Mouse (Mus musculus) neural tube, embryonic 12.5 days (tissue): ENCODE measurements around the gene Gpr25. TPM values are rescaled to one million over a fixed set of nuclear protein-coding genes. Genes with fewer than 3 reads are reported as not detected.
A peak's percentile ranks its signal among the peaks of the same experiment; 100 is the strongest.

ENCODE experiments used
- ATAC-seq: fragments of 200-750 bp; cut with Nextera tagmentation; 2 replicates; pipeline ENCODE4 v1.8.0; 2017; ENCODE audit warnings: low read depth, mild to moderate bottlenecking, moderate TSS enrichment, moderate library complexity; ENCODE audit not compliant: low FRiP score
- H3K27ac ChIP-seq: fragments of 300-500 bp; sonication (generic); 2 replicates; pipeline ENCODE4 v1.5.1; 2016
- H3K27me3 ChIP-seq: fragments of 300-500 bp; sonication (generic); replicated peaks from 2 replicates; pipeline ENCODE4 v1.6.1; 2016; ENCODE audit warnings: mild to moderate bottlenecking
- H3K36me3 ChIP-seq: fragments of 300-500 bp; sonication (generic); 2 replicates; pipeline ENCODE4 v1.6.1; 2016; ENCODE audit warnings: mild to moderate bottlenecking
- H3K4me1 ChIP-seq: fragments of 300-500 bp; sonication (generic); 2 replicates; pipeline ENCODE4 v1.6.1; 2016
- H3K4me2 ChIP-seq: fragments of 300-500 bp; sonication (generic); replicated peaks from 2 replicates; pipeline ENCODE4 v1.6.1; 2016; ENCODE audit warnings: mild to moderate bottlenecking
- H3K4me3 ChIP-seq: fragments of 300-500 bp; sonication (generic); 2 replicates; pipeline ENCODE4 v1.5.1; 2016
- H3K9ac ChIP-seq: fragments of 300-500 bp; sonication (generic); 2 replicates; pipeline ENCODE4 v1.6.1; 2016; ENCODE audit warnings: mild to moderate bottlenecking
- H3K9me3 ChIP-seq: fragments of 300-500 bp; sonication (generic); 2 replicates; pipeline ENCODE4 v1.6.1; 2016; ENCODE audit warnings: mild to moderate bottlenecking
- WGBS: fragments of 180-500 bp; shearing (Covaris S2); methylation state at CpG from one replicate; pipeline ENCODE4 v1.1.7; 2016; 5-methylcytosine and 5-hydroxymethylcytosine counted together
- polyA plus RNA-seq: library from polyadenylated mRNA; unstranded; fragments of >200 nt; fragmentation: Nextera tagmentation; extraction: Ambion mirVana; gene quantifications from 2 replicates; pipeline ENCODE4 v1.2.1, GENCODE M21; 2016

Gpr25 gene
- polyA plus RNA-seq, 1 experiment from 2014 or later: not detected

GRCm38 (mm10) chr1:136232285-136232926 lies 28.3 kb downstream of the Gpr25 start:
- Histone ChIP-seq H3K27me3 (no peaks in the 10 kb centered on the region), H3K4me2 (peak overlapping the region; percentile 78), H3K27ac (no peak overlapping the region), H3K9ac (0 out of 2 replicates have a peak overlapping the region, but pooled peaks have one; percentile 55), H3K4me3 (peak overlapping the region; percentile 55), H3K36me3 (no peaks in the 10 kb centered on the region), H3K9me3 (no peaks in the 10 kb centered on the region), H3K4me1 (peaks cover 69% of the 10 kb centered on the region)
- ATAC-seq: no peak
- 1% methylated on average over 9 of the region's 9 CpGs for WGBS

- peak overlapping the region; percentile 29; the same call in 1 of the 2 replicates for H3K9ac ChIP-seq
- H3K4me1 ChIP-seq: peaks cover 69% of the 10 kb centered on the region
- ATAC-seq: no peak
Observed at GRCm38 (mm10) chr1:136231596-136231995, 29.1 kb downstream of the Gpr25 start.

GRCm38 (mm10) chr1:136230201-136230600 lies 30.5 kb downstream of the Gpr25 start:
- H3K4me2 ChIP-seq: peak overlapping the region; percentile 78
- 24% methylated on average over 11 of the region's 11 CpGs for WGBS
- no peak overlapping the region for H3K4me3 ChIP-seq
- no peaks in the 10 kb centered on the region for H3K27me3 ChIP-seq
- no peak overlapping the region for H3K27ac ChIP-seq
- H3K9me3 ChIP-seq: no peaks in the 10 kb centered on the region
- H3K4me1 ChIP-seq: peaks cover 73% of the 10 kb centered on the region
- peaks cover 19% of the 10 kb centered on the region for H3K36me3 ChIP-seq
- ATAC-seq: no peak
- H3K9ac ChIP-seq: peak overlapping the region; percentile 33; the same call in 1 of the 2 replicates

More at GRCm38 (mm10) chr1:136231596-136231995, 29.1 kb downstream of the Gpr25 start:
- H3K4me3 ChIP-seq: peak overlapping the region; percentile 29
- H3K9me3 ChIP-seq: no peaks in the 10 kb centered on the region
- no peaks in the 10 kb centered on the region for H3K27me3 ChIP-seq
- 0 out of 2 replicates have a peak, but pooled peaks cover 5% of the 10 kb centered on the region for H3K36me3 ChIP-seq
- no peak overlapping the region for H3K27ac ChIP-seq
- 3% methylated on average over 6 of the region's 6 CpGs for WGBS
- peak overlapping the region; percentile 78 for H3K4me2 ChIP-seq

GRCm38 (mm10) chr1:136229040-136229373 lies 31.7 kb downstream of the Gpr25 start:
- H3K4me3 ChIP-seq: no peak overlapping the region
- H3K9ac ChIP-seq: 0 out of 2 replicates have a peak overlapping the region, but pooled peaks have one; percentile 2
- ATAC-seq: peak; percentile 51; the same call in 1 of the 2 replicates
- H3K27me3 ChIP-seq: no peaks in the 10 kb centered on the region
- H3K4me2 ChIP-seq: peak overlapping the region; percentile 78
- H3K36me3 ChIP-seq: peaks cover 29% of the 10 kb centered on the region
- 3% methylated on average over 6 of the region's 6 CpGs for WGBS
- no peaks in the 10 kb centered on the region for H3K9me3 ChIP-seq
- H3K4me1 ChIP-seq: peaks cover 66% of the 10 kb centered on the region
- H3K27ac ChIP-seq: no peak overlapping the region

- 7% methylated on average over 13 of the region's 13 CpGs for WGBS
- H3K4me1 ChIP-seq: peaks cover 62% of the 10 kb centered on the region
- no peak overlapping the region for H3K27ac ChIP-seq
- no peaks in the 10 kb centered on the region for H3K27me3 ChIP-seq
- H3K4me2 ChIP-seq: peak overlapping the region; percentile 78
- peak; percentile 34 for ATAC-seq
- H3K4me3 ChIP-seq: no peak overlapping the region
- peaks cover 34% of the 10 kb centered on the region for H3K36me3 ChIP-seq
- 0 out of 2 replicates have a peak overlapping the region, but pooled peaks have one; percentile 2 for H3K9ac ChIP-seq
- H3K9me3 ChIP-seq: no peaks in the 10 kb centered on the region
Observed at GRCm38 (mm10) chr1:136228328-136229039, 32.2 kb downstream of the Gpr25 start.

GRCm38 (mm10) chr1:136227870-136228269 lies 32.8 kb downstream of the Gpr25 start:
- peaks cover 58% of the 10 kb centered on the region for H3K4me1 ChIP-seq
- no peak overlapping the region for H3K4me3 ChIP-seq
- peaks cover 34% of the 10 kb centered on the region for H3K36me3 ChIP-seq
- no peaks in the 10 kb centered on the region for H3K27me3 ChIP-seq
- H3K9me3 ChIP-seq: no peaks in the 10 kb centered on the region
- no peak overlapping the region for H3K9ac ChIP-seq
- no peak overlapping the region for H3K27ac ChIP-seq
- peak overlapping the region; percentile 78 for H3K4me2 ChIP-seq
- WGBS: 67% methylated on average over 4 of the region's 4 CpGs
- ATAC-seq: 0 out of 2 replicates have a peak, but pooled peaks have one; percentile 1

GRCm38 (mm10) chr1:136226626-136227025 lies 34.0 kb downstream of the Gpr25 start:
- no peaks in the 10 kb centered on the region for H3K9me3 ChIP-seq
- no peaks in the 10 kb centered on the region for H3K27me3 ChIP-seq
- 94% methylated on average over 8 of the region's 8 CpGs for WGBS
- no peak for ATAC-seq
- peaks cover 47% of the 10 kb centered on the region for H3K4me1 ChIP-seq
- H3K36me3 ChIP-seq: peaks cover 34% of the 10 kb centered on the region
- no peak overlapping the region for H3K4me3 ChIP-seq
- H3K9ac ChIP-seq: no peak overlapping the region
- H3K27ac ChIP-seq: no peak overlapping the region
- no peak overlapping the region for H3K4me2 ChIP-seq

- no peak overlapping the region for H3K4me2 ChIP-seq
- no peak overlapping the region for H3K4me3 ChIP-seq
- no peak overlapping the region for H3K27ac ChIP-seq
- H3K9me3 ChIP-seq: no peaks in the 10 kb centered on the region
- WGBS: 92% methylated on average over 8 of the region's 8 CpGs
- H3K9ac ChIP-seq: no peak overlapping the region
- ATAC-seq: no peak
- peaks cover 35% of the 10 kb centered on the region for H3K36me3 ChIP-seq
- no peaks in the 10 kb centered on the region for H3K27me3 ChIP-seq
- peaks cover 39% of the 10 kb centered on the region for H3K4me1 ChIP-seq
Observed at GRCm38 (mm10) chr1:136225846-136226245, 34.8 kb downstream of the Gpr25 start.

- H3K27ac ChIP-seq: no peak overlapping the region
- no peak overlapping the region for H3K4me2 ChIP-seq
- no peak for ATAC-seq
- H3K27me3 ChIP-seq: no peaks in the 10 kb centered on the region
- no peak overlapping the region for H3K4me3 ChIP-seq
- no peaks in the 10 kb centered on the region for H3K9me3 ChIP-seq
- 89% methylated on average over 10 of the region's 10 CpGs for WGBS
- peaks cover 53% of the 10 kb centered on the region for H3K36me3 ChIP-seq
- H3K4me1 ChIP-seq: peaks cover 19% of the 10 kb centered on the region
- no peak overlapping the region for H3K9ac ChIP-seq
Observed at GRCm38 (mm10) chr1:136223758-136224342, 36.8 kb downstream of the Gpr25 start.

- no peak overlapping the region for H3K27ac ChIP-seq
- H3K4me1 ChIP-seq: peaks cover 5% of the 10 kb centered on the region; the same call in 1 of the 2 replicates
- H3K4me3 ChIP-seq: no peak overlapping the region
- no peak for ATAC-seq
- no peaks in the 10 kb centered on the region for H3K27me3 ChIP-seq
- H3K9me3 ChIP-seq: no peaks in the 10 kb centered on the region
- 90% methylated on average over 10 of the region's 10 CpGs for WGBS
- H3K36me3 ChIP-seq: peaks cover 68% of the 10 kb centered on the region
- no peak overlapping the region for H3K4me2 ChIP-seq
- no peak overlapping the region for H3K9ac ChIP-seq
Observed at GRCm38 (mm10) chr1:136222386-136222785, 38.3 kb downstream of the Gpr25 start.

GRCm38 (mm10) chr1:136220037-136220871 lies 40.4 kb downstream of the Gpr25 start:
- 88% methylated on average over 10 of the region's 10 CpGs for WGBS
- Histone ChIP-seq H3K27ac (no peak overlapping the region), H3K4me3 (no peak overlapping the region), H3K4me2 (no peak overlapping the region), H3K27me3 (no peaks in the 10 kb centered on the region), H3K9me3 (no peaks in the 10 kb centered on the region), H3K36me3 (peaks cover 68% of the 10 kb centered on the region), H3K9ac (no peak overlapping the region), H3K4me1 (peaks cover 2% of the 10 kb centered on the region; the same call in 1 of the 2 replicates)
- ATAC-seq: no peak
